Mouse (Mus musculus): ENCODE results near the gene Gm6169.
"Not testable (repeated sequence)": the region's sequence is repeated elsewhere in the genome, so short reads cannot be mapped to it uniquely, and the experiment has no call there.

Gm6169 gene

GRCm38 (mm10) chr13:97068151-97068550 is 30.9 kb downstream of the Gm6169 start:
- no peak for DNase-seq (ENCODE audit: low spot score in 2 of 2)

GRCm38 (mm10) chr13:97067691-97068090 is 31.3 kb downstream of the Gm6169 start:
- DNase-seq (ENCODE audit: low spot score in 2 of 2), result no peak

DNA sequence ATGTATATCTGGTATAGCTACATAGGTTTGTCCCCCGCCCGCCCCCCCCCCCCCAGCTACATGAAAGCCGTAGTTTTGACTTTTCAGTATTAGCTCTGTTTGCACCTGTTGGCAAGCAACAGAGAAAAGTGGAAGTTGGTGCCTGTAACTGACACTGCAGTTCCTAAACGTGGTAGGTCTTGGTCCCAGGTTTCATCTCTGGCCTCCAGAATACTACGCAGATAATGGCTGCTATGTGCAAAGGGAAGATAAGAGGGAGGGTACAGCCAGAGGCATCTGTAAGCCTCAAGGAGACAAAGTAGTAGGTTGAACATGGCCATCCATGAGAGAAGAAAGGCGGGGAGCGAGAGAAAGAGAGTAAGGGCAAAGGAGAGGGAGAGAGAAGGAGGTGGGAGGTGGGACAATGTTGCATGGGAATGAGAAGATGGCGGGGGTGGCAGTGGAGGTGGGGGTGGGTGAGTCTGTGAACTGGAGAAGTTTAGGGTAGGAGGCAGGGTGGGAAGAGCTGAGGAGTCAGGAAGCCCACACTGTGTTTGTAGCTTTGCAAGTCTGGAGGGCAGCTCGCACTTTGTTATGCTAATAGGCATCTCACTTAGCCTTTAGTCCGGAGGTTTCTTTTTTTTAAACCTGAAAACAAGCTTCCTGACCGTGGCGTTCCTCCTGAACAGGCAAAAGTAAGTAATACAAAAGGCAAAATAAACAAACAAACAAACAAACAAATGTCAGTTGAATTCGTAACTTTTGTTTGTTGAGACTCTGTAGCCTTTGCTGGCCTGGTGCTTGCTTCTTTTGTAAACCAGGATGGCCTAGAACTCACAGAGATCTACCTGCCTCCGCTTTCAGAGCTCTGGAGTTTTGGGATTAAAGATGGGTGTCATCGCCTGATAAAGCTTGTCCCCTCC is 32.1 kb downstream of the Gm6169 start, which contains the start of gene Fam169a:
Gene Fam169a, plus strand, starts transcription at position 638 of the 902 bp plus-strand sequence.
- no peak for DNase-seq (ENCODE audit: low spot score in 2 of 2)

DNA sequence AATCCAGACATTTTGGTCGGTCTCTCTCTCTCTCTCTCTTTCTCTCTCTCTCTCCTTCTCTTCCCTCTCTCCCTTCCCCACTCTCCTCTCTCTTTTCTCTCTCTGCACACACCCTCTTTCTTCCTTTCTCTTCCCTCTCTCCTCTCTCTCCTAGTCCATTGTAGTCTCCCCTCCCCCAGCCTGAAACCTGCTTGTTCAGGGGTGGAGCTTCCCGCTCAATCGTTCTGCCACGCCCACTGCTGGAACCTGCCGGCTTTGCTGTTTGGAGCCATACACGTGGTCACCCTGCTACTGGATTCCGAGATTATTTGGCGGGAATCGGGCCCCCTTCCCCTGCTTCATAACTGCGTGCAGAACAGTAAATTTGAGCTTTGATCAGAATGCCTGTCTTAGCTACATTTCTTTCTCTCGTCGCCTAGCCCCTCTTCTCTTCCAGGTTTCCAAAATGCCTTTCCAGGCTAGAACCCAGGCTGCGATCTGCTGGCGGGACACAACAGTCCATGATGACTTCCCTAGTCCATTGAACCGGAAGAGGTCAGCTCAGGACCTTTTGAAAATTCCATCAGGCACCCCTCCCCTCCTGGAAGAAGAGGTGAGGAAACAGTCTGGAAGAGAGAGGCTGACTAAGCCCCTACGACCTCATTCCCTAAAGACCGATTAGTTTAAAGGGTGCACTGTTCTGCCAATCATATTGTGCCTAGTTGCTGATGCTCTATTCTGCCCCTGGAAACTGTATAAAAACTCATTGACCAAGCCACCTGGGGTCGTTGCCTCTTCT is 34.0 kb downstream of the Gm6169 start:
- not testable (repeated sequence) for DNase-seq (ENCODE audit: low spot score in 2 of 2)

DNA sequence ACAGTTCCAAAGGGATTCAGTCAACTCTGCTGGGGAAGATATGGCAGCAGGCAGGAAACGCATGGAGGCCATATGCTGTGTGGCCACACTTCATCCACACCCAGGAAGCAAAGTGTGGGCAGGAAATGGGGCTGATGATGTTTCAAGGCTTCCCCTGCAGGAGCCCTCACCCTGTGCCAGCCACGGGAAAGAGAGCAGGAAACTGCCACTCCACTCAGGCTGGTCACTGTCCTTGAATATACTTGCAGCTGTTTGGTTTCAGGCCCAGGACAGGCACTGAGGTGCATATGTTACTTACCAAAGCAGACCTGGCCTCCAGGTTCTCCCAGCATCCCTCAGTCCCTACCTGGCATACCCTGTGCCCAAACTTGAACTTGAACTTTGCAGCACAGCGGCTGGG is 34.6 kb downstream of the Gm6169 start:
- DNase-seq (ENCODE audit: low spot score in 2 of 2), result no peak

- no peak for DNase-seq (ENCODE audit: low spot score in 2 of 2)
Observed at GRCm38 (mm10) chr13:97063431-97063830, 35.6 kb downstream of the Gm6169 start.

DNA sequence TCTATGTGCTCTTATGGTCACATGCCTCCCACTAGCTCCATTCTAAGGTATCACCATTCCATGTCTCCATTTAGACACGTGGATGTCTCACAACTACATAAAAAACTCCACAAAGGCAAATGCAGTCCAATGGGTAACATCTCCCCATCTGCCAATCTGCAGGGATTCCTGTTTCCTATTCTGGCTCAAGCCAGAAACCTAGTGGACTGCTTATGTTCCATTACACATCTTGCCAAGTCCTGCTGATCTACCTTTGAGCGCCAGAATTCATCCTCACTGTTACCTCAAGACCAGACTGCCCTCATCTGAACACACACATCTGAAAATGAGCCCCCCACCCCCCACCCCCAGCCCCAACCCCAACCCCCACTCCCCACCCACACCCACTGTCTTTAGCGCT is 36.9 kb downstream of the Gm6169 start:
- DNase-seq (ENCODE audit: low spot score in 2 of 2), result no peak

DNA sequence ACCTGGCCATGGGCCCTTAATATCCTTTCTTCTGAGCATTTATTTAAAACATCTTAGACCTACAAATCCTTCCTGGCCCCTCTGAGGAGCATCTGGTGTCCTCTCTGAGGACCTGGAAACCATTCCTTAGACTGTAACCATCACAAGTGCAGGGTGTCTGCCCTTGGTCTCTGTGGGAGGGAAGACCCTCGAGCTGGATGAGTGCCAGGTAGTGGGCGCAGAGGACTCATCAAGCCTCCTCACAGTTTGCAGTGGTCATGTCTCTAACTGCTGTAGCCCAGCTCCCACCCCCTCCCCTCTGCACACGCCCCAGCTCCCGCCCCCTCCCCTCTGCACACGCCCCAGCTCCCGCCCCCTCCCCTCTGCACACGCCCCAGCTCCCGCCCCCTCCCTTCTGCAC is 38.7 kb downstream of the Gm6169 start:
- no peak for DNase-seq (ENCODE audit: low spot score in 2 of 2)

DNA sequence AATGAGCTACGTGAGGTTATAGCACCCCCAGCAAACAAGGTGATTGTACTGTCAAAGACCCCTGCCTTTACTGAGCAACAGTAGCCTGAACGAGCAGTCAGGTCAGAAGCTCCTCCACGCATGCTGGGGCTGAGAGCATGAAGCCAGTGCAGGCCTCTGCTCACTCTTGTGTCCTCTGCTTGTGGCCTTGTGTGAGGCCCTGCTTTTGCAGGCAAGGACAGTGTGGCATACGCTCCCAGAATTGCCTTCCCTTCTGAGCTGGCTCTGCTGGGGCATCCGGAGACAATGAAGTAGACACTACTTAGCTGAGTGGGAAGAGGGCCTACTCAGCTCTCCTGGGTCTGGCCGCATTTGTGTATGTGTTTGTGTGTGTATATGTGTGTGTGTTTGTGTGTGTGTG is 39.3 kb downstream of the Gm6169 start:
- no peak for DNase-seq (ENCODE audit: low spot score in 2 of 2)

- no peak for DNase-seq (ENCODE audit: low spot score in 2 of 2)
Observed at GRCm38 (mm10) chr13:97057817-97058216, 41.2 kb downstream of the Gm6169 start.

DNA sequence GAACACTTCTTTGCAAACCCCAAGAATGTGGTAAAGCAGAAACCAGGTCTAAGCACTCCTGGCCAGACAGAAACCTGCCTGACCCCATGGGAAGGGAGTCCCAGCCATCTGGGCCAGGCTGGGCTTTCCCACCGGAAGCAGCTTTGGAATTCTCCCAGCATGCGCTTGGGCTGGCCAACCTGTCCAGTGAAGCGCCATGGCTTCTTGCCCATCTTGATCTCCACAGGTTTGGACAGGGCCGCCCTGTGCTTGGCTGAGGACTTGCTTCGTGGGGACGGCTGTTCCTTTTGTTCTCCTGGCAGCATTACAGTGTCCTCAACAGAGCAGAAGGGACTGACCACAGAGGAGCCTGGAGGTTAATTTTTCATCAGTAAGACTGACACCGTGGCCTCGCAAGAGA is 45.2 kb downstream of the Gm6169 start:
- peak in 1 of 2 experiments; percentile 26 for DNase-seq (ENCODE audit: low spot score in 2 of 2)

GRCm38 (mm10) chr13:97052667-97053066 is 46.4 kb downstream of the Gm6169 start:
- DNase-seq (ENCODE audit: low spot score in 2 of 2), result peak; percentile 80 to 89

- peak; percentile 65 to 74 for DNase-seq (ENCODE audit: low spot score in 2 of 2)
Observed at GRCm38 (mm10) chr13:97051158-97051557, 47.9 kb downstream of the Gm6169 start.

All from right cerebral cortex, postnatal 10 days (tissue).